Mouse (Mus musculus) erythroblast, embryonic 14.5 days (primary cell): ENCODE measurements around the gene Fgfr3.
A peak's percentile ranks its signal among the peaks of the same experiment; 100 is the strongest.

Experiments used
- GATA1 ChIP-seq: IDR thresholded peaks from 2 replicates; pipeline ENCODE4 v1.6.1; 2012; ENCODE audit warnings: low read length, inconsistent platforms, mixed read lengths
- TAL1 ChIP-seq: IDR thresholded peaks from 3 replicates; pipeline ENCODE4 v1.6.1; 2012; ENCODE audit warnings: low read length, inconsistent platforms, mixed read lengths

DNA sequence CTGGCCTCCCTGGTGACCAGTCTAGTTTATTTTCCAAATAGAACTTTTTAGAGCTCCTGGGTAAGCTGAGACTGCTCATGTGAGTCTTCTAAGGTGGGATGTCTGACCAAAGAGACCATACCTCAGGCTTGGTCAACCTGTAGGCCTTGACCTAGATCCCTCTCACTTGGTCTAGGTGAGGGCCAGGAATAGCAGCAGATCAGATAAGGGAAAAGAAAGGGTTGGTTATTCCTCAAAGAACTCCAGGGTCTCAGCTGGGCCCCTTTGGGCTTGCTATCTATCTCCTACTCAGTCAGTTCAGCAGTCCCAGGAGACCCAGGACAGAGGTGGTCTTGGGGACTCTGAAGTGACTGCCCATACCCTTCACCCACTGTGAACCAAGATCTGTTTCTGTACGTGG, 23.9 kb upstream of the Fgfr3 start:
- TF ChIP-seq GATA1: peak; percentile 69
- no peak for TF ChIP-seq TAL1
